In genomic region chr5:110023273-110023672, GRCm38 (mm10) we compare ENCODE assay signal across 9 mouse cellular contexts. TPM values are rescaled to one million over a fixed set of nuclear protein-coding genes. Genes with fewer than 3 reads are reported as not detected.
DNase-seq lines count a peak whose midpoint lies in the region; ATAC-seq lines count a peak whose summit lies in the region.
"Had no signal": no experiment of that assay in that cellular context is flagged by ENCODE, and none has a peak within 500 bp of the region (broad histone marks: within the 10 kb centered on the region; RNA-seq: fewer than 3 reads in every experiment).

No protein-coding gene starts in this region.

- 24% methylated on average over 9 of the region's 9 CpGs for WGBS in heart, embryonic 16.5 days
- 51% methylated on average over 9 of the region's 9 CpGs for WGBS in hindbrain, embryonic 16.5 days
- WGBS in midbrain, embryonic 13.5 days = 25% methylated on average over 9 of the region's 9 CpGs

- intact Hi-C loops in gastrocnemius, postnatal 14 days (cut with DNase I; ENCODE audit: low total_unique reads) = no loop called here

- no peaks in the 10 kb centered on the region for H3K36me3 ChIP-seq in heart, embryonic 16.5 days (ENCODE audit: control insufficient read depth, insufficient read depth)
- H3K36me3 ChIP-seq in hindbrain, embryonic 16.5 days (ENCODE audit: control insufficient read depth, insufficient read depth, low read length) = no peaks in the 10 kb centered on the region
- H3K36me3 ChIP-seq in midbrain, embryonic 13.5 days = no peaks in the 10 kb centered on the region

- H3K27me3 ChIP-seq in heart, embryonic 16.5 days (ENCODE audit: control insufficient read depth, insufficient read depth, low read length) = no peaks in the 10 kb centered on the region
- no peaks in the 10 kb centered on the region for H3K27me3 ChIP-seq in hindbrain, embryonic 16.5 days (replicated peaks; ENCODE audit: control insufficient read depth, insufficient read depth, low read length)
- H3K27me3 ChIP-seq in midbrain, embryonic 13.5 days = no peaks in the 10 kb centered on the region

- peak; percentile 37; the same call in 1 of the 2 replicates for ATAC-seq in heart, embryonic 16.5 days (replicated peaks; ENCODE audit: extremely low read depth, insufficient read depth, low FRiP score)
- peak; percentile 42 for ATAC-seq in hindbrain, embryonic 16.5 days
- peak; percentile 89 for ATAC-seq in midbrain, embryonic 13.5 days

- peak overlapping the region; percentile 53 for H3K4me2 ChIP-seq in heart, embryonic 16.5 days (ENCODE audit: low read depth, low read length)
- H3K4me2 ChIP-seq in hindbrain, embryonic 16.5 days (ENCODE audit: low read length) = peak overlapping the region; percentile 49
- H3K4me2 ChIP-seq in midbrain, embryonic 13.5 days (replicated peaks) = peak overlapping the region; percentile 56

- H3K9ac ChIP-seq in heart, embryonic 16.5 days (ENCODE audit: low read length) = peak overlapping the region; percentile 5; the same call in 1 of the 2 replicates
- peak overlapping the region; percentile 38 for H3K9ac ChIP-seq in hindbrain, embryonic 16.5 days (ENCODE audit: low read depth, low read length)
- H3K9ac ChIP-seq in midbrain, embryonic 13.5 days (replicated peaks) = peak overlapping the region; percentile 61

- DNase-seq in heart, postnatal 4 days = no peak
- peak; percentile 9 for DNase-seq in embryo, embryonic 10.5 days (ENCODE audit: low spot score)
- DNase-seq in cerebellum, adult 9-10 months = no peak
- no peak for DNase-seq in layer of hippocampus, postnatal 36 days
- no peak for DNase-seq in gastrocnemius, postnatal 14 days

- no peak overlapping the region for H3K27ac ChIP-seq in heart, embryonic 16.5 days (ENCODE audit: low read length)
- peak overlapping the region; percentile 63; the same call in 1 of the 2 replicates for H3K27ac ChIP-seq in hindbrain, embryonic 16.5 days (ENCODE audit: low read depth, low read length)
- H3K27ac ChIP-seq in midbrain, embryonic 13.5 days = peak overlapping the region; percentile 80
- H3K27ac ChIP-seq: left cerebral cortex, adult 2 months had no signal

- H3K4me3 ChIP-seq in heart, embryonic 16.5 days (ENCODE audit: low read length) = peak overlapping the region; percentile 26
- H3K4me3 ChIP-seq in hindbrain, embryonic 16.5 days (ENCODE audit: low read length) = peak overlapping the region; percentile 30
- H3K4me3 ChIP-seq in midbrain, embryonic 13.5 days (replicated peaks) = peak overlapping the region; percentile 34
- H3K4me3 ChIP-seq: left cerebral cortex, adult 2 months had no signal

- H3K4me1 ChIP-seq in heart, embryonic 16.5 days (ENCODE audit: control insufficient read depth, insufficient read depth, low read length) = no peaks in the 10 kb centered on the region
- H3K4me1 ChIP-seq in hindbrain, embryonic 16.5 days (ENCODE audit: control insufficient read depth, insufficient read depth, low read depth, low read length) = no peaks in the 10 kb centered on the region
- no peaks in the 10 kb centered on the region for H3K4me1 ChIP-seq in midbrain, embryonic 13.5 days (replicated peaks)

- H3K9me3 ChIP-seq in heart, embryonic 16.5 days (replicated peaks; ENCODE audit: control insufficient read depth, low read length) = no peaks in the 10 kb centered on the region
- peaks cover 7% of the 10 kb centered on the region; the same call in 1 of the 2 replicates for H3K9me3 ChIP-seq in hindbrain, embryonic 16.5 days (ENCODE audit: control insufficient read depth, low read length)
- H3K9me3 ChIP-seq in midbrain, embryonic 13.5 days = no peaks in the 10 kb centered on the region

RNA-seq across cellular contexts. Expression of gene Zfp932, which starts 27.0 kb away (rescaled TPM):
- 10.7 and 11.9 TPM in 2 replicates for polyA plus RNA-seq in heart, embryonic 16.5 days (2015; fragmentation: Nextera tagmentation; extraction: Ambion mirVana)
- total RNA-seq in heart, postnatal 4 days (2021) = 10 to 100 TPM in 1 of 2 experiments, 1 to 10 TPM in 1; 9.3 to 11.2 TPM
- 21.2 and 21.8 TPM in 2 replicates for polyA plus RNA-seq in hindbrain, embryonic 16.5 days (2015; fragmentation: Nextera tagmentation; extraction: Ambion mirVana)
- 23.8 and 24.7 TPM in 2 replicates for polyA plus RNA-seq in midbrain, embryonic 13.5 days (2015; fragmentation: Nextera tagmentation; extraction: Ambion mirVana)
- 10 to 100 TPM; 62.9 to 63.6 TPM for total RNA-seq in layer of hippocampus, postnatal 36 days (2021)
- total RNA-seq in gastrocnemius, postnatal 14 days (2021) = 1 to 10 TPM; 6.0 to 7.3 TPM

RNA-seq across cellular contexts. Expression of gene Gm17655, which starts 49.0 kb away (rescaled TPM):
- polyA plus RNA-seq in heart, embryonic 16.5 days (2015; fragmentation: Nextera tagmentation; extraction: Ambion mirVana) = 3.5 and 3.7 TPM in 2 replicates
- total RNA-seq in heart, postnatal 4 days (2021) = 1 to 10 TPM; 2.8 to 3.3 TPM
- 3.5 and 5.2 TPM in 2 replicates for polyA plus RNA-seq in hindbrain, embryonic 16.5 days (2015; fragmentation: Nextera tagmentation; extraction: Ambion mirVana)
- 6.9 and 7.9 TPM in 2 replicates for polyA plus RNA-seq in midbrain, embryonic 13.5 days (2015; fragmentation: Nextera tagmentation; extraction: Ambion mirVana)
- 10 to 100 TPM; 14.7 to 20.8 TPM for total RNA-seq in layer of hippocampus, postnatal 36 days (2021)
- total RNA-seq in gastrocnemius, postnatal 14 days (2021) = 1 to 10 TPM; 2.5 to 2.8 TPM

Comparison
In these comparisons a context has a peak if more than half of its experiments do, and no peak if none do; other contexts are left out.
1. ATAC-seq: peak in every context shown above with its lines; median percentile 89 in midbrain, embryonic 13.5 days; 42 in hindbrain, embryonic 16.5 days; 37 in heart, embryonic 16.5 days.
2. H3K9ac ChIP-seq: peak in every context shown above with its lines; median percentile 61 in midbrain, embryonic 13.5 days; 38 in hindbrain, embryonic 16.5 days; 5 in heart, embryonic 16.5 days.
3. RNA of gene Zfp932, which starts 27.0 kb away (total RNA-seq): 62.9 to 63.6 TPM in layer of hippocampus, postnatal 36 days; 9.3 to 11.2 TPM in heart, postnatal 4 days and 6.0 to 7.3 TPM in gastrocnemius, postnatal 14 days; every median in the first group is over 4 times any median in the second.
4. Peak in every context shown above with its lines, with median percentiles within 50 percentile points of each other: H3K4me2 ChIP-seq and H3K4me3 ChIP-seq.